Mouse (Mus musculus) frontal cortex, postnatal 10 days (tissue): Measurements from ENCODE around the gene Hormad2.

Experiments
- DNase-seq, 2 experiments: peaks; one replicate each; pipeline ENCODE4 v3.0.0; 2022; ENCODE audit warnings: low spot score in 2 of 2, mixed read lengths in 1 of 2

Hormad2 gene

GRCm38 (mm10) chr11:4340109-4340779, 100.7 kb downstream of the Hormad2 start:
- DNase-seq, result no peak

DNA sequence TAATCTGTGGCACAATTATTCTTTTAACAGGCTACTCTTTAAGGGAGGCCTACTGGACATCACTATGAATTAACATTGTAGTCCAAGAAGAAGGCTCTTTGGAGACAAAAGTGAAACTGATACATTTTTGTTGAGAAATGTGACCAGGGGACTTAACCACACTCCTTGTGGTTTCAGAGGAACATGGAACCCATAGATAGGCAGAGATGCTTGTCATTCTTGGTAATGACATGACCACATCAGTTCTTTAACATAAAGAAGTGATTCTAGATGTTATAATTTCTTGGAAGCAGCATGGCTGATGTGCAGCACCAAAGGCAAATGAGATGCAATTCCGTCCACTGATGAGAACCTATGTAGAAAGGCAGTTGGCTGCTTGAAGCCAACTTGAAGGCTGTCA, 101.6 kb downstream of the Hormad2 start:
- no peak for DNase-seq

DNA sequence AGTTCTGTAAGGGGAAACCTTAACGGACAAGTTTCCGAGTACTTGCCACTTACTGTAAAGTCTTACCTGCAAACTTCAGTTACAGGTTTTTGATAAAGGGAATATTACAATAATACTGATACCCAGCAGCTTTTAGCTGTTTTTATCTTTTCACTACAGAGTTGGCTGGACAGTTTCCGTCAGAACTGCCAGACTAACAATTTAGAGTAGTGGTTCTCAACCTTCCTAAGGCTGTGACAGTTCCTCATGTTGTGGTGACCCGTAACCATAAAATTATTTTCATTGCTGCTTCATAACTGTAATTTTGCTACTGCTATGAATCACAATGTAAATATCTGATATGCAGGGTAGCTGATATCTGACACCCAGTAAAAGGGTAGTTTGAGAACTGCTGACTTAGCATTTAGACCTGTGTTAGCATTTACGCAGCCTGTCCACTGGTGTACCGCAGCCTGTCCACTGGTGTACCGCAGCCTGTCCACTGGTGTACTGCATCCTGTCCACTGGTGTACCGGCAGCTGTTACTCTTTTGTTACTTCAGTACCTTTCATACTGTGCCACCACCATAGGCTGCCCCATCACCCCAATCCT, 104.1 kb downstream of the Hormad2 start:
- no peak for DNase-seq

- no peak for DNase-seq
These were observed 104.9 kb downstream of the Hormad2 start for GRCm38 (mm10) chr11:4335810-4336692.

- no peak for DNase-seq
These were observed 107.9 kb downstream of the Hormad2 start for GRCm38 (mm10) chr11:4332961-4333360.

DNA sequence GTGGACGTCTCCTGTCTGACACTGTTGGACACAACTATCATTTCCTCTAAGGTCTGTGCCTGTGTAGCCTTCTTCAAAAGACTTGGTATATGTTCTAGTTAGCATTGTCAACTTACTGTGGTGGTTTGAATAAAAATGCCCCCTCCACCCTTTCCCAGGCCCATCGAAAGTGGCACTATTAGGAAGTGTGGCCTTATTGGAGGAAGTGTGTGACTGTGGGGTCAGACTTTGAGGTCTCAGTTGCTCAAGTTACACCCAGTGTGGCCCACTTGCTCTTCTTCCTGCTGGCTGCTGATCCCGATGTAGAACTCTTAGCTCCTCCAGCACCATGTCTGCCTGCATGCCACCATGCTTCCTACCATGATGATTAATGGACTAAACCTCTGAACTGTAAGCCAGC, 112.7 kb downstream of the Hormad2 start:
- DNase-seq, result no peak

DNA sequence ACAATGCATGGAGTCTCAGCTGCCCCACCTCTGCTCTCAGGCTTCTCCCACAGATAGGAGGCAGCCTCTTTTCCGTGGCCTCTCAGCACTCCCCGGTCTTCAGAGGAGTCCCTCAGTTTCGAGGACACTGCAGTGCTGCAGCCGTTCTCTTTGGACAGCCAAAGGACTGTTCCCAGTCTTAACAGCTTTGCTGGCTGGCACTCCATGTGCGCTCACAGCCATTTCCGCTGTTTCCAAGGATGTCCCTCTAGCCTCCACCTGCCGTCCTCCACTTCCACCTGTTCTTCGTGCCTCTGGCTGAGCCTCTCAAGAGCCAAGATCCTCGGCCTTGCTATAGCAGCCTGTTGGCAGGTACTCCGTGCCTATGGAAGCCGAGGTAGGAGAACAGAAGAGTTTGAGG, 117.4 kb downstream of the Hormad2 start:
- DNase-seq, result no peak

DNA sequence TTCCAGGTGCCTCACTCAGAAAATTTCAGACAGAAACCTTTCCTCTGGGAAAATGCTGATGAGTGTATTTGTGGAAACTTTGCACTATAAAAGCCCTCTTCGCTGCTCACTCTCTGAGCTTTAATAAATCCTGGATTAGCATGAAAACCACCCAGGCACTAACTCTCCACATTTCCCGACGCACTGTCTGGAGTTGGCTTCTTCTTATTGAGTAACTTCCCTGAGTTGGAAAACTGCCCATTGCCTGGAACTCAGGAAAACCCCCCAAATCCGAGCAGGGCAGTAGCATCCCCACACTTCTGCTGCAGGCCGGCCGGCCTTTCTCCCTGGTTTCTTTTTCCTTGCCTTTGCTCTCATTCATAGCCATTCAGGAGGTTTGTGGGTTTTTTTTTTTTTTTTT, 118.0 kb downstream of the Hormad2 start:
- DNase-seq, result no peak

GRCm38 (mm10) chr11:4320876-4321275, 120.0 kb downstream of the Hormad2 start:
- no peak for DNase-seq

DNA sequence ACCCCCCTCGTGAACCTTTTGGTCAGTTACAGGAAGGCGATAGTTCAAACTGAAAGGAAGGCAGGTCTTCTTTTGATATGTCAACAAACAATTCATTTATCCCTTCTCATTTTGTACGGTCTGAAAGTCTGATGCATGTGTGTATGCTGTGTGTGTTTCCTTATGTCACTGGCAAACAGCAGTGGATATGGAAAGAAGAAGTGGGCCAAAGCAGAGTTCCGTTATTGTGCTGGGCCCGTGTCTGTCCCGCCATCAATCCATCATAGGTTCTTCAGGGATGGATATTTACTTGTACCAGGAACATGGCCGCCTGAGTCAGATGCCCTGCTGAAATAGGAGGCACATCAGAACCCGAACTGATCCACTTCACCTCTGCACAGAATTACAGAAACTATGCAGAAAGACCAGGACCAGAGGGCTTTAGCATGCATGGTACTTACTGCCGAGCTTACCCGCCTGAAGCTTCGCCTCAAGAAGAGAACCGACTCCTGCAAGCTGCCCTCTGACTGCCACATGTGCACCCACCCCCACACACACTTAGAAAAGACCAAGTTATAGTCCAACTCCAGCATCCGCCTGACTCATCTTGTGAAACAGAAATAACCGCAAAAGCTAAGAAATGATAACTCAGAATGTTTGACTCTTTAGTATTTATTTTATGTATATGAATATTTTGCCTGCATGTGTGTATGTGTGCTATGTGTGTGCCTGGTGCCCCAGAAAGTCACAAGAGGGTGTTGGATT, 121.5 kb downstream of the Hormad2 start:
- no peak for DNase-seq

DNA sequence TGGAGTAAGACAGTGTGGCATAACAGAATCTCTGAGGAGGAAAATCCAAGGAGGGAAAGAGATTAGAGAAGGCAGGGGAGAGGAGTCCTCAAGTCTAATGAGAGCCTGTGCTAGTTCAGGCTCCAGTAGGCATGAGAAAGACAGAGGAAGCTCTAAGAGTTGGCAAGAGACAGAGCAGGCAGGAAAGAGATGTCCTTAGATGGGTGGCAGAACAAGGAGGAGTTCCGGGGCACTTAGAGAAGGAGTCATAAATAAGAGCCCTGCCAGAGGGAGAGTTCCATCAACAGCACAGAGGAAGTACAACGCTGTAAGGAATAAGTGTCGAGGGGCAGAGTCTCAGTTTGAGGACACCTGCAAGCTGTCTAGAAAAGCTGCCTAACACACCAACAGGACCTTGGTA, 122.9 kb downstream of the Hormad2 start:
- no peak for DNase-seq

- DNase-seq, result no peak
These were observed 123.6 kb downstream of the Hormad2 start for GRCm38 (mm10) chr11:4317287-4317686.

GRCm38 (mm10) chr11:4312180-4312579, 128.7 kb downstream of the Hormad2 start:
- DNase-seq, result no peak

DNA sequence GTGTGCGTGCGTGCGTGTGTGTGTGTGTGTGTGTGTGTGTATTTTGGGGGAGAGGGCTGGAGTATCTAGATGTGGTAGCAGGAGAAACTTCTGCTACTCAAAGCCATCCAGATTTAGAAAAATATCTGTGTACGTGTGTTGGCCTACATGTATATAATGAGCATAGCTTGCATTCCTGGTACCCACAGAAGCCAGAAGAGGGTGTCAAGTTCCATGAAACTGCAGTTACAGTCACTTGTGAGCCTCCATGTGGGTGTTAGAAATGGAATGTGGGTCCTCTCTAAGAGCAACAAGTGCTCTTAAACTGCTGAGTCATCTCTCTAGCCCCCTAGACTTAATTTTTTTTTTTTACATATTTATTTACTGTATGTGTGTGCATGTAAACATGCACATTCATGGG, 130.6 kb downstream of the Hormad2 start:
- no peak for DNase-seq

DNA sequence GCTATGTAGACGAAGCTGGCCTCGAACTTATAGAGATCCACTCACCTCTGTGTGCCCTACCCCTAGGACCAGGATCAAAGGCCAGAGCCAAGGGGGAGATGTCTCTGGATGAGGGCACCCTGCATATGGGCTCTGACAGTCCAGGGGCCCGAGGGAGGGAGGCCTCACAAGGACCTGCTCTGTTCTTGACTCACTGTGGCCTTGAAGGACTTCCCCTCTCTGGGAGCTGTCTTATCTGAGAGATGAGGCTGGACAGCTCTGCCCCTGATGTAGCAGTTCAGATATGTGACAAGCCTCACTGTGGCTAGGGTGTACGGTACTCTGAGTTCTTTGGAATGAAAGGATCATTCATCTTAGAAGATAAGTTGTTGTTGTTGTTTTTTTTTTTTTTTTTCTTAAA, 131.3 kb downstream of the Hormad2 start:
- DNase-seq, result no peak

DNA sequence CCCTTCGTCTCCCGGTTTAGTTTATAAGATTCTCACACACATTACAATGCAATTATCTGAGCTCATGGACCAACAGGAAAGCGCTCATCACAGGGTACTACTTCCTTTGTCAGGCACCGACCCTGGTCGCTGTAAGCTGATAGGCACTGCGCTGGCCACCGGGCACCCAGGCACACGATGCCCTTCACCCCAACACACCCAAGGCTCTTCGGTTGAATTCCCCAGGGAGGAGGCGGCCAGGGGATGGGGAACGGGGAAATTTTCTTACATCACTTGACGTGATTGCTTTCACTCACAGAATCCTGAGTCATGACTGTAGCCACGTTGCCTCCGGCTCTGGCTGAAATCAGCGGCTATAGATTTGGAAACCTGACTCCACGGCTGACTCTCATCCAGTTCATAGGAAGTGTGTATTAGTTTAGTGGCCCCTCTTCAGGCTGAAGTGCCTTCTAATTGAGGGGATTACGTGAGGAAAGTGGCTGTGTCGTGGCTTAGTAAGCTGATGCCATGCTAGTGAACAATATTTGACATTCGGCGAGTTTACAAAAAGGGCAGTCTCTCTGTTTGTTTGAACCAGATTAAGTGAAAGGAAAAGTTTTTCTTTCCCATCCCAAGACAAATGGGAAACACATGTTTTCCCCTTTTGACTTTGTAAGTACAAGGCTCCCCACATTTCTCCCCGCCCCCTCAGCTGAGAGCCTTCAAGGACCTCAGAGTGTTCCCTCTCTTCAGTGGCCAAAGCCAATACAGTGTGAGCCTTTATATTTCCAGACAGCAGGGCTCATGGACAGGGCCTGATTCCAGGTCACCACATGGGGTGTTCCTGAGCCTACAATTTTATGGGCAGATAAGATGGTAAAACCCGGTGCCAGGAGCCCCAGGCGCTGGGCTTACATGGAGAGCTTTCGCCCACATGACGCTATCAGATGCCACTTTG, 132.1 kb downstream of the Hormad2 start:
- no peak for DNase-seq

- no peak for DNase-seq
These were observed 132.8 kb downstream of the Hormad2 start for GRCm38 (mm10) chr11:4308060-4308513.

- no peak for DNase-seq
These were observed 134.8 kb downstream of the Hormad2 start for GRCm38 (mm10) chr11:4306086-4306485.

GRCm38 (mm10) chr11:4305090-4305489, 135.8 kb downstream of the Hormad2 start:
- no peak for DNase-seq

DNA sequence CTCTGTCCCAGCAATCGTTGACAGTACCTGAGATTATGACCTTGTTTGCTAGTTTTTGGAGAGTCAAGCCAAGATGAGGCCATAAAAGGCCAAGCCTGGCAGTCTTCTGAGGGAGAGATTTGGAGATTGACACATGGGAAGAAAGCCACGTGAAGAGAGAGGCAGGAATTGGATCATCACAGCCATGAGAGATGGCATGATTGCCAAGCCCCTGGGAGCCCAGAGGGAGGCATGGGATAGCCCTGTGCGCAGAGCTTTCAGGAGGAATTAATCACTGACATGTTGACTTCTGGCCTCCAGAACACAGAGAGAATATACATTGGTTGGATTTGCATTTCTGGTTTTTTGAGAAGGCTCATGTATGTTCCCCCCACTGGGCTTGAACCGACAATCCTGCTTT, 136.7 kb downstream of the Hormad2 start:
- DNase-seq, result no peak

DNA sequence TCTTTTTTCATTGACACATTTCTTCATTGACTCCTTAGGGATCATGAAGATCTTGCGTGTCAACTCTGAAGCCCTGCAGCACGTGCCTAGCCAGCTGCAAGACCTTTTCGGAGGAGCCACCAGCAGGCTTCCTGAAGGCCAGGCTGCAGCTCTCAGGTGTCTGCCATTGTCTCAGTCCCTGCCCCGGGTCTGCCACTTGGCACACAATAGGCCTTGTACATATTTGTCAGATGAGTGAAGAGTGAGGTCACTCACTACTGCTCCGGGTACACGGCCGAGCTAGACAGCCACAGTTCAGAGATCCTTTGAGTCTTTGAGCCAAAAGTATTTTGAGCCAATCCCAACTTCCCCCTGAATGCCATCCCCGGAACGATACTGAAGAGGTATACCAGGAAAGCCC, 137.9 kb downstream of the Hormad2 start:
- DNase-seq, result no peak
